Mouse (Mus musculus): ENCODE results near the gene Lamtor2. TPM values are rescaled to one million over a fixed set of nuclear protein-coding genes. Genes with fewer than 3 reads are reported as not detected.

The Lamtor2 gene
- polyA plus RNA-seq, 1 experiment from 2014 or later, result 137 TPM

- H3K9ac ChIP-seq, result peak overlapping the region; percentile 99
- peak overlapping the region; percentile 10; the same call in 1 of the 2 replicates for H3K4me3 ChIP-seq (replicated peaks)
- peak overlapping the region; percentile 93 for H3K4me2 ChIP-seq
- H3K36me3 ChIP-seq (replicated peaks), result peaks cover 63% of the 10 kb centered on the region
- peaks cover 78% of the 10 kb centered on the region for H3K4me1 ChIP-seq
- H3K9me3 ChIP-seq, result no peaks in the 10 kb centered on the region
- 2% methylated on average over 9 of the region's 9 CpGs for WGBS
- peak overlapping the region; percentile 99 for H3K27ac ChIP-seq
- ATAC-seq (ENCODE audit: low FRiP score), result peak; percentile 31; the same call in 1 of the 2 replicates
- no peaks in the 10 kb centered on the region for H3K27me3 ChIP-seq
These were observed 14.4 kb downstream of the Lamtor2 start for GRCm38 (mm10) chr3:88538271-88539145.

- Histone ChIP-seq H3K27me3 (no peaks in the 10 kb centered on the region), H3K4me2 (peak overlapping the region; percentile 93), H3K4me1 (peaks cover 78% of the 10 kb centered on the region), H3K27ac (peak overlapping the region; percentile 99), H3K36me3 (replicated peaks) (peaks cover 63% of the 10 kb centered on the region), H3K4me3 (replicated peaks) (peak overlapping the region; percentile 93), H3K9ac (peak overlapping the region; percentile 99), H3K9me3 (no peaks in the 10 kb centered on the region)
- whole genome bisulfite sequencing, result 51% methylated on average over 6 of the region's 6 CpGs
- ATAC-seq (ENCODE audit: low FRiP score), result no peak
These were observed 15.7 kb downstream of the Lamtor2 start for GRCm38 (mm10) chr3:88537146-88537545.

- Histone ChIP-seq H3K27ac (peak overlapping the region; percentile 99), H3K27me3 (no peaks in the 10 kb centered on the region), H3K4me3 (replicated peaks) (peak overlapping the region; percentile 93), H3K36me3 (replicated peaks) (peaks cover 60% of the 10 kb centered on the region), H3K4me2 (peak overlapping the region; percentile 93), H3K9me3 (no peaks in the 10 kb centered on the region), H3K9ac (peak overlapping the region; percentile 99), H3K4me1 (peaks cover 69% of the 10 kb centered on the region)
- ATAC-seq (ENCODE audit: low FRiP score), result no peak
- 6% methylated on average over 63 of the region's 64 CpGs for WGBS
These were observed 16.6 kb downstream of the Lamtor2 start for GRCm38 (mm10) chr3:88536103-88536930.

GRCm38 (mm10) chr3:88535527-88535926, 17.3 kb downstream of the Lamtor2 start:
- Histone ChIP-seq H3K4me3 (replicated peaks) (peak overlapping the region; percentile 93), H3K4me2 (peak overlapping the region; percentile 93), H3K9me3 (no peaks in the 10 kb centered on the region), H3K36me3 (replicated peaks) (peaks cover 52% of the 10 kb centered on the region), H3K4me1 (peaks cover 63% of the 10 kb centered on the region), H3K9ac (peak overlapping the region; percentile 99), H3K27ac (peak overlapping the region; percentile 99), H3K27me3 (no peaks in the 10 kb centered on the region)
- ATAC-seq (ENCODE audit: low FRiP score), result no peak
- WGBS, result 20% methylated on average over 4 of the region's 4 CpGs

GRCm38 (mm10) chr3:88535005-88535404, 17.9 kb downstream of the Lamtor2 start:
- Histone ChIP-seq H3K36me3 (replicated peaks) (peaks cover 47% of the 10 kb centered on the region), H3K27me3 (no peaks in the 10 kb centered on the region)

GRCm38 (mm10) chr3:88533706-88534105, 19.2 kb downstream of the Lamtor2 start:
- H3K4me1 ChIP-seq, result peaks cover 66% of the 10 kb centered on the region
- H3K9ac ChIP-seq, result peak overlapping the region; percentile 99
- H3K4me2 ChIP-seq, result peak overlapping the region; percentile 93
- WGBS, result 0% methylated on average over 4 of the region's 5 CpGs
- peak overlapping the region; percentile 99 for H3K27ac ChIP-seq
- peaks cover 42% of the 10 kb centered on the region for H3K36me3 ChIP-seq (replicated peaks)
- peak overlapping the region; percentile 93 for H3K4me3 ChIP-seq (replicated peaks)
- H3K9me3 ChIP-seq, result no peaks in the 10 kb centered on the region
- no peak for ATAC-seq (ENCODE audit: low FRiP score)
- no peaks in the 10 kb centered on the region for H3K27me3 ChIP-seq

More at GRCm38 (mm10) chr3:88535005-88535404, 17.9 kb downstream of the Lamtor2 start:
- Histone ChIP-seq H3K9ac (peak overlapping the region; percentile 99), H3K4me1 (peaks cover 63% of the 10 kb centered on the region), H3K4me2 (peak overlapping the region; percentile 93), H3K9me3 (no peaks in the 10 kb centered on the region), H3K27ac (peak overlapping the region; percentile 99), H3K4me3 (replicated peaks) (peak overlapping the region; percentile 93)
- ATAC-seq (ENCODE audit: low FRiP score), result no peak
- WGBS, result 0% methylated on average over 3 of the region's 3 CpGs

GRCm38 (mm10) chr3:88532689-88533511, 20.0 kb downstream of the Lamtor2 start:
- Histone ChIP-seq H3K4me3 (replicated peaks) (peak overlapping the region; percentile 93), H3K27ac (peak overlapping the region; percentile 99), H3K4me2 (peak overlapping the region; percentile 93), H3K9me3 (no peaks in the 10 kb centered on the region), H3K36me3 (replicated peaks) (peaks cover 34% of the 10 kb centered on the region), H3K4me1 (peaks cover 66% of the 10 kb centered on the region), H3K9ac (peak overlapping the region; percentile 99), H3K27me3 (no peaks in the 10 kb centered on the region)
- WGBS, result under 1% methylated on average over 40 of the region's 40 CpGs
- ATAC-seq (ENCODE audit: low FRiP score), result peak; percentile 49

GRCm38 (mm10) chr3:88532299-88532674, 20.6 kb downstream of the Lamtor2 start, which contains the start of gene Mex3a:
Gene Mex3a, plus strand, starts transcription at chr3:88532395.
- ATAC-seq (ENCODE audit: low FRiP score), result no peak
- peaks cover 28% of the 10 kb centered on the region for H3K36me3 ChIP-seq (replicated peaks)
- peak within 1 kb of the TSS; percentile 99 for H3K27ac ChIP-seq
- H3K4me2 ChIP-seq, result peak within 1 kb of the TSS; percentile 93
- H3K4me1 ChIP-seq, result peaks cover 66% of the 10 kb centered on the region
- H3K27me3 ChIP-seq, result no peaks in the 10 kb centered on the region
- peak within 1 kb of the TSS; percentile 93 for H3K4me3 ChIP-seq (replicated peaks)
- peak within 1 kb of the TSS; percentile 99 for H3K9ac ChIP-seq
- under 1% methylated on average over 21 of the region's 31 CpGs for WGBS
- H3K9me3 ChIP-seq, result no peaks in the 10 kb centered on the region

- H3K4me1 ChIP-seq, result peaks cover 65% of the 10 kb centered on the region
- WGBS, result 1% methylated on average over 58 of the region's 63 CpGs
- ATAC-seq (ENCODE audit: low FRiP score), result peak; percentile 87
These were observed 21.3 kb downstream of the Lamtor2 start for GRCm38 (mm10) chr3:88531348-88532298.

GRCm38 (mm10) chr3:88530082-88530864, 22.6 kb downstream of the Lamtor2 start:
- 5% methylated on average over 11 of the region's 11 CpGs for WGBS
- Histone ChIP-seq H3K4me3 (replicated peaks) (peak overlapping the region; percentile 93), H3K4me2 (peak overlapping the region; percentile 93), H3K27me3 (no peaks in the 10 kb centered on the region), H3K27ac (peak overlapping the region; percentile 99), H3K36me3 (replicated peaks) (peaks cover 9% of the 10 kb centered on the region; the same call in 1 of the 2 replicates), H3K4me1 (peaks cover 62% of the 10 kb centered on the region), H3K9me3 (no peaks in the 10 kb centered on the region), H3K9ac (peak overlapping the region; percentile 99)
- ATAC-seq (ENCODE audit: low FRiP score), result no peak

More at GRCm38 (mm10) chr3:88531348-88532298, 21.3 kb downstream of the Lamtor2 start:
- H3K27ac ChIP-seq, result peak overlapping the region; percentile 99
- peaks cover 21% of the 10 kb centered on the region for H3K36me3 ChIP-seq (replicated peaks)
- H3K4me2 ChIP-seq, result peak overlapping the region; percentile 93
- H3K9me3 ChIP-seq, result no peaks in the 10 kb centered on the region
- H3K9ac ChIP-seq, result peak overlapping the region; percentile 99
- H3K27me3 ChIP-seq, result no peaks in the 10 kb centered on the region
- peak overlapping the region; percentile 93 for H3K4me3 ChIP-seq (replicated peaks)

Measured in forebrain, embryonic 12.5 days (tissue).